Mouse (Mus musculus) cerebellum, postnatal 4 days (tissue): ENCODE results near the gene Zbtb48.

ENCODE experiments used
- DNase-seq, 2 experiments: peaks; one replicate each; pipeline ENCODE4 v3.0.0; 2022; ENCODE audit warnings: low spot score in 2 of 2, mixed read lengths in 1 of 2

Zbtb48 gene

GRCm38 (mm10) chr4:152001335-152001734, 26.1 kb downstream of the Zbtb48 start:
- DNase-seq = no peak

DNA sequence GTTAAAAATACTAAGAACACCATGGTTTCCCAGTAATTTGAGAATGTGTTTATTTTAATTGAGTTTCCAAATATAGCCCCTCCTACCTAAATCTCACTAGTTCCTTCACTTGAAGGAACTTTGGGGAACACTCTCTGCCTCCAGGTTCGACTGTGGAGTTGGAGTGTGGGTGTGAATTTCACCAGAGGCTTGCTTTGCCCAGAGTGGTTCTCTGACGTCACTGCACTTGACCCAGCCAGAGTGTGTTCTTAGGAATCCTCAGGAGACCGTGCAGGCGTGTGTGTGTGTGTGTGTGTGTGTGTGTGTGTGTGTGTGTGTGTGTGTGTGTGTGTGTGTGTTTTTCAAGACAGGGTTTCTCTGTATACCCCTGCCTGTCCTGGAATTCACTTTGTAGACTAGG, 26.6 kb downstream of the Zbtb48 start:
- no peak for DNase-seq

DNA sequence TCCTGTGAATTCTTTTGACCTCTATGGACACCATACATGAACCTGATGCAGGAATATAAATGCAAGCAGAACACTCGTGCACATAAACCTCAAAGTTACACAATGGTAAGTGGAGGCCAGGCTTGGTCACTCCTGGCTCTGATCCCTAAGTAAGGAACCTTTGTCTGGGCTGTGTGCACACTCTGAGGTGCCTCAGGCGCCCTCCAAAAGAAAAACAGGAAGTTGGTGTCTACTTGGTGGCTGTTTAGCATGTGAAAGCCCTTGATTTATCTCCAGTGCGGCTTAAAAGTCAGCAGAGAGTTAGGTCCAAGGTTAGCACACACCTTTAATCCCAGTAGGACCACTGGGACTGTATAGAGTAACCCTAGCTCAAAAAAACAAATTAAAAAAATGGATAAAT, 28.0 kb downstream of the Zbtb48 start:
- no peak for DNase-seq

- DNase-seq = no peak
Measured at GRCm38 (mm10) chr4:151997701-151998100, 29.8 kb downstream of the Zbtb48 start.

DNA sequence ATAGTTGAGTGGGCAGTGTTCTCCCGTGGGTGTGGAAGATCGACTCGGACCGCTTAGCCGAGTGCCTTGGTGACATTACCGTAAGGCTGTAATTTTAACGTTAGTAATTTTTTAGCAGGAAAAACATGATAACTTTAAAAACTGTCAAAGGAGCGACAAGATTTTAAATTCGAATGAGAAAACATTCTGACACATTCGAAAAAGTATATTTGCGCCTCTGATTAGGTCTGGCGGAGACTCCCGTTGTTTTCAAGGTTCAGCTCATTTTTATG, 30.6 kb downstream of the Zbtb48 start:
- DNase-seq = no peak

GRCm38 (mm10) chr4:151996173-151996950, 31.1 kb downstream of the Zbtb48 start, which contains the start of gene Phf13:
Gene Phf13, minus strand, starts transcription at chr4:151996258.
- peak; percentile 97 to 98 for DNase-seq

GRCm38 (mm10) chr4:151995371-151996172, 31.9 kb downstream of the Zbtb48 start:
- peak in 1 of 2 experiments; percentile 56 for DNase-seq

- DNase-seq = no peak
Measured at GRCm38 (mm10) chr4:151994228-151995171, 33.0 kb downstream of the Zbtb48 start.

DNA sequence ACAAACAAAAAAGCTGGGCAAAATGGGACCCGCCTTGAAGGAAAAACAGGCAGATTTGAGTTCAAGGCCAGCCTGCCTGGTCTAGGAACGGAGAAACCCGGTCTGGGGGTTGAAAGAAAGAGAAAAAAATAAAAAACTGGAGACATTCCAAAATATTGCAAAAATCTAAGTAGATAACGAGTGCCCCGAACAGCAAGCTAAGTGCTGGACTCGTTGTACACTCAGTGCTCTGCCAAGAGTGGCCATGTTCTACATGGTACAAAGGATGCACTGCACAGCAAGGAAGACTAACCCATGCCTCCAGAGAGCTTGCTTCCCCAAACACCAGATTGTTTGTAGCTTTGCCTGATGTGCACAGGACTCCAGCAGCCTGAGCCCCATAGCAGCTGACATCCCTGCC, 34.4 kb downstream of the Zbtb48 start:
- no peak for DNase-seq

- DNase-seq = no peak
Measured at GRCm38 (mm10) chr4:151992091-151992490, 35.4 kb downstream of the Zbtb48 start.

DNA sequence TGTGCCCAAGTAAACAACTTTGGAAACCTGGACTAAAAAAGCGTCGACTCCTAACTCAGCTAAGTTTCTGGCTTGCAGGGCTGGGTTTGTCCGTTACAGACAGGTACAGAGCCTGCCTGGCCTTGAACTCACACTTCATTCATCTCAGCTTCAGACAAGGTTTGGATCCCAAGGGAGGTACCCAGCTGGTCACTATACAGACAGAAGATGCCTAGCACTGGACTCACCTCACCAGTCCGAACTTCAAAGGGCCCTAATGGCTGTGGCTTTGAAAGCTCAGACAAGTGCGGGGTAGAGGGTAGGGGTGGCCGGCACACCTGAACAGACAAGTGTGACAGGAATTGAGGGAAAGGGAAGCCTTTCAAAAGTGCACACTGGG, 38.4 kb downstream of the Zbtb48 start:
- no peak for DNase-seq

- DNase-seq = peak in 1 of 2 experiments; percentile 82
Measured at GRCm38 (mm10) chr4:151988342-151989109, 38.9 kb downstream of the Zbtb48 start, which contains the start of gene Thap3. Gene Thap3, minus strand, starts transcription at chr4:151988997.

- DNase-seq = no peak
Measured at GRCm38 (mm10) chr4:151988014-151988341, 39.5 kb downstream of the Zbtb48 start.

DNA sequence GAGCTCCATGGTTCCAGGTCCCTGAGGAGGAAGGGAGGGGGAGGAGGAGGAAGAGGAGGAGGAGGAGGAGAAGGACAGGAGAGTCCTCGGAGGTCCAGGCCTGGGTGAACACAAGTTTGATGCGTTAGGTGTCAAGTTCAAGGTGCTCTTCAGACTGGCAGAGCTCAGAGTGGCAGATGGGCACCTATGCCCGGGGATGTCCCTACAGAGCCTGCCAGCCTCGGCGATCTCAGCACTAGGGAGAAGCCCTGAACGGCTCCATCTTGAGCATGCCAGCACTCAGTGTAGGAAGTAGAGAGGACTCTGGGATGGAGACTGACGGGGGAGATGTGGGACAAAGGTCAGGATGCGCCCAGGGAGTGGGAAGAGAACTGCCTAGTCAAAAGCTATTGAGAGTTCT, 40.8 kb downstream of the Zbtb48 start:
- no peak for DNase-seq

- no peak for DNase-seq
Measured at GRCm38 (mm10) chr4:151985886-151986285, 41.6 kb downstream of the Zbtb48 start.

DNA sequence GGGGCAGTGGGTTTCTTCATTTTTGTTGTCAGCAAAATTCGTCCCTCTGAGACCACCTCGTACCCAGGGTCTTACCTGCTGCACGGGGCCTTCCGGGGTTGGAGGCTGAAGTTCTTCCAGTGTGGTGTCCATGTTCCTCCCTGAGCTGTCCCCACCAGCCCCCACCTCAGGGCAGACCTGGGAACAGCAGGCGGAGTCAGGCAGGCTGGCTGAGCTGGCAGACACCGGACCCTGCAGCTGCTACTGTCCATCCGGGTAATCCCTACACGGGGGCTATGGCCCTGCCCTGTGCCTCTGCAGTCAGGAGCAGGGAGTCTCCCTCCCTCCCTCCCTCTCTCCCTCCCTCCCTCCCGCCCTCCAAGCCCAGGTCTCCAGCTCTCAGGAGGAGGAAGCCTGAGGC, 43.9 kb downstream of the Zbtb48 start:
- DNase-seq = peak in 1 of 2 experiments; percentile 53

DNA sequence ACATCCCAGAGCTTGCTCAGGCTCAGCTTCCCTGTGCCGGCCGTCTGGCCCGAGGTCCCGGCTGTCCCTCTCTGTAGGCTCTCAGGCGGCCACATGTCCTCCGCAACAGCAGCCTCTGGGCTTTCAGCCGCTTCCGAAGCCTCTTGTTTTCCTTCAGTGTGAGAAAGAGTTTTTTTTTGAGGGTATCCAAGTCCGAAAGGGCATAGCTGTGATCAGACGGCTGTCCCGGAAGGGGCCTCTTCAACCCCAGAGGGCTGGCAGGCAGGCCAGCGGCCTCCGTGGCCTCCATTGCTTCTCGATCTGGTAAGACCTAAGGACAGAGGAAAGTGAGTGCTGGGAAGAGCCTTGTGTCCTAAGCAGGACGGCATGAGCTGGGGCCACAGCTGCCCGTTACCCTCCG, 44.4 kb downstream of the Zbtb48 start:
- DNase-seq = no peak

DNA sequence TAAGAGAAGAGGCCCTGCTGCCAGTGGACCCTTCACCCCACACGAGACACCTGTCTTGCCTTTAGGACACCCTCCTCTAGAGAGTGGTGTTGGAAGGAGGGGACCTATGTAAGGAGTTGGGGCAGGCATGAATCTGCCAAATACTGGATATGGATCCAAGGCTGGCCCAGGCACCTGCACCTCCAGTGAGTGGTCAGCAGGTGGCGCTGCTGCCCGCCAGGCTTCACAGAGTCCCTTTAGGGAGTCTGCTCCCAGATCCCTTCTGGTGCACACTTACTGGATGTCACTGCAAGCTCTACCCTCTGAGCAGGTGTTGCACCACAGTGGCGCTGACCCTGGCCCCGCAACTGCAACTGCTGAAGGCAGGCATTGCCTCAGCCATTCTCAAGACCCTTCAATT, 46.1 kb downstream of the Zbtb48 start:
- DNase-seq = peak; percentile 73 to 89

GRCm38 (mm10) chr4:151980699-151981098, 46.8 kb downstream of the Zbtb48 start:
- no peak for DNase-seq

DNA sequence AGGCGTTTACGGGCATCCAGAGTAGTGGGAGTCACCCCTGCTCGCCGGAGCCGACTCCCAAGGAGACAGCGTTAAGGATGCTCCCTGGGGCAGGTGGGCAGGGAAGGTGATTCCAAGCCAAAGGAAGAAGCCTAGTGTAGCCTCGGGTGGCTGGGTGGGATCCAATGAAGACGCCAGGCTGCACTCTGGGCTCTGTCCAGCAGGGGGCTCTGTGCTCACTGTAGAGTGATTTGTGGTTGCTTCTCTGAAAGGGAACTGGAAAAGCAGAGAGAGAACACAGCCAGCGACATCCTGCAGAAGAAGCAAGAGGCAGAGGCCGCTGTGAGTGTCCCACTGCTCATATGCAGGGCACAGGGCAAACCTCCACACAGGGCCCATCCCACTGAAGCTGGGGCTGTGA, 49.7 kb downstream of the Zbtb48 start:
- DNase-seq = peak; percentile 91 to 92

DNA sequence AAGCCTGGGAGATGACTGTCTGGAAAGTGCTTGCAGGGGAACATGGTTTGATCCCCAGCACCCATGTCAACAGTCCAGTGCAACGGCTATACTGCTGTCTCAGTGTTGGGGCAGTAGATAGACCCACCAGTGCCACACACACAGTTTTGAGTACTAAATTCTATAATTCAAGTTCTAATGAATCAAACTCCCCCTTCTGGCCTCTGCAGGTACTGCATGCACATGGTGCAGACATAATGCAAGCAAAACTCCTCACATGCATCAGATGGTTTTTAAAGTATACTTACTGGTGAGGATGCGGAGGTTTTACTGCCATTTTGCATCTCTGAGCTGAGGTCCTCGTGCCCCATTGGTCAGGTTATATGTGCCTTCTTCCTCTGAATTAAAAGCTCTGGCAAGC, 52.0 kb downstream of the Zbtb48 start:
- peak in 1 of 2 experiments; percentile 49 for DNase-seq
